Mouse (Mus musculus): ENCODE data around the gene Hoxb8.

DNA sequence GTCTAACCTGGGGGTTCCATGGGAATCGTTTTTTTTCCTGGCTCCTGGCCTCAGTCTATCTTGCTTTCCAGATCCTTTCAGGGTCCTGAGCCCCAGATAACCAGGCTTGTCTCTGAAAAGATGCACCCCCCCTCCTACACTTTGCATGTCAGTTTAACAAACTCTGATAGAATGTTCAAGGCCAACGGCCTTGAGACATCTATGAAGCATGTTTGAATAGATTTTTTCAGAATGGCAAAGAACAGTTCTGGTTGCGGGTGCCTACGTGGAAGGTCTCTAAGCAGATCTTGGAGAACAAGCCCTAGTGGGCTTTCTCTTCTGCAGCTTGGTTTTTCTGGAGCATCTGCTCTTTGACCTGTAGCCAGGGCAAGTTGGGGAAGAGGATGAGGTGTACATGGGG is 27.1 kb downstream of the Hoxb8 start:
- no peak for TF ChIP-seq CTCF (IDR thresholded peaks at IDR 0.05; ENCODE audit: extremely low read depth, insufficient read depth, low read length)
- TF ChIP-seq POLR2A (IDR thresholded peaks at IDR 0.05; ENCODE audit: extremely low read depth, insufficient read depth, low read length), result no peak

Measured in cortical plate, adult 2 months (tissue).